In the genomic region with DNA sequence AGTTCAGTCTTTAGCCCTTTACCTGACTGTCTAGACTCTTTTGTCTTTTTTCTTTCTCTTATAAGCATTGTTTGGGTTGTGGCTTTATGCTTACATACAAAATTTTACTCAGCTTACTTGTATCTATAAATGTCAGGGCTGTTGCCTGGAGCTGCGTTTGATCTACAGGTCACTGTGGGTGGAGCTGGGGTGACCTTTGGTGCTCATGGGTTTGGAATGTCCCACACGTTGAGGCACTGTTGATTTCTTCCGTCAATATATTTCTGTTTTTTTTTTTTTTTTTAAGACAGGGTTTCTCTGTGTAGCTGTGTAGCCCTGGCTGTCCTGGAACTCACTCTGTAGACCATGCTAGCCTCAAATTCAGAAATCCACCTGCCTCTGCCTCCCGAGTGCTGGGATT, we compare ENCODE assay signal across 15 mouse cellular contexts. TPM values are rescaled to one million over a fixed set of nuclear protein-coding genes. Genes with fewer than 3 reads are reported as not detected.
DNase-seq lines count a peak whose midpoint lies in the region.
"Had no signal": no experiment of that assay in that cellular context is flagged by ENCODE, and none has a peak within 500 bp of the region (broad histone marks: within the 10 kb centered on the region; RNA-seq: fewer than 3 reads in every experiment).

No protein-coding gene starts in this region.

- peak; percentile 77 for DNase-seq in adrenal gland, adult (ENCODE audit: inconsistent age in 2 of 2, low spot score in 1 of 2)
- no peak for DNase-seq in adrenal gland, postnatal 4 days (ENCODE audit: low spot score in 2 of 2)
- peak; percentile 21 for DNase-seq in adrenal gland, postnatal 10 days
- no peak for DNase-seq in adrenal gland, adult 8-10 months
- DNase-seq in 3T3-L1 (ENCODE audit: low read depth, low spot score) = peak; percentile 35
- DNase-seq in adrenal gland, postnatal 36 days = peak; percentile 61 to 68
- DNase-seq in gastrocnemius, postnatal 25 days = no peak
- DNase-seq: cerebellum, adult 11 months; cerebellum, adult 18-20 months; cerebellum, adult 8-10 months; cerebellum, adult 9-11 months; cerebellum, postnatal 14 days; cerebellum, postnatal 36 days; embryo, embryonic 11 days had no signal

RNA-seq across cellular contexts. Expression of gene Tmem121, which starts 4.7 kb away (rescaled TPM):
- 1 to 10 TPM; 4.8 to 7.3 TPM for total RNA-seq in adrenal gland, postnatal 4 days (2021)
- 1 to 10 TPM; 3.0 to 3.1 TPM for total RNA-seq in adrenal gland, postnatal 10 days (2021)
- total RNA-seq in adrenal gland, adult 8-10 months (2022) = 10 to 100 TPM in 2 of 4 experiments, 1 to 10 TPM in 2; 5.1 to 13.1 (median 8.4) TPM
- 1 to 10 TPM; 4.5 to 7.4 TPM for total RNA-seq in adrenal gland, postnatal 36 days (2021)
- total RNA-seq in gastrocnemius, postnatal 25 days (2021) = under 1 TPM; 0.33 to 0.46 TPM
- total RNA-seq: common myeloid progenitor, adult 5-6 weeks had no signal

RNA-seq across cellular contexts. Expression of gene Tedc1, which starts 24.8 kb away (rescaled TPM):
- 10 to 100 TPM in 1 of 2 experiments, 1 to 10 TPM in 1; 7.1 to 10.3 TPM for total RNA-seq in adrenal gland, postnatal 4 days (2021)
- 1 to 10 TPM; 3.1 to 5.4 TPM for total RNA-seq in adrenal gland, postnatal 10 days (2021)
- 1 to 10 TPM in 3 of 4 experiments, under 1 TPM in 1; 0.87 to 1.8 (median 1.5) TPM for total RNA-seq in adrenal gland, adult 8-10 months (2022)
- 1 to 10 TPM; 1.7 TPM for total RNA-seq in adrenal gland, postnatal 36 days (2021)
- under 1 TPM; 0.46 to 0.54 TPM for total RNA-seq in gastrocnemius, postnatal 25 days (2021)

RNA-seq across cellular contexts. Expression of gene Crip1, which starts 34.9 kb away (rescaled TPM):
- total RNA-seq in adrenal gland, postnatal 4 days (2021) = 100 to 1,000 TPM; 129 to 134 TPM
- total RNA-seq in adrenal gland, postnatal 10 days (2021) = 100 to 1,000 TPM; 151 to 176 TPM
- total RNA-seq in adrenal gland, adult 8-10 months (2022) = 10 to 100 TPM; 55.3 to 90.7 (median 59.7) TPM
- total RNA-seq in adrenal gland, postnatal 36 days (2021) = 10 to 100 TPM; 44.1 to 71.1 TPM
- 100 to 1,000 TPM in 1 of 2 experiments, 10 to 100 TPM in 1; 90.0 to 150 TPM for total RNA-seq in gastrocnemius, postnatal 25 days (2021)

RNA-seq across cellular contexts. Expression of gene Crip2, which starts 41.0 kb away (rescaled TPM):
- total RNA-seq in adrenal gland, postnatal 4 days (2021) = 100 to 1,000 TPM; 109 to 110 TPM
- total RNA-seq in adrenal gland, postnatal 10 days (2021) = 100 to 1,000 TPM; 184 to 199 TPM
- total RNA-seq in adrenal gland, adult 8-10 months (2022) = 10 to 100 TPM; 46.7 to 65.5 (median 58.4) TPM
- total RNA-seq in adrenal gland, postnatal 36 days (2021) = 10 to 100 TPM; 51.8 to 52.5 TPM
- total RNA-seq in gastrocnemius, postnatal 25 days (2021) = 10 to 100 TPM; 39.5 to 52.5 TPM

Comparison
In these comparisons a context has a peak if more than half of its experiments do, and no peak if none do; other contexts are left out.
1. DNase-seq: peak in adrenal gland, adult (2 of 2), adrenal gland, postnatal 10 days (single experiment), 3T3-L1 (single experiment) and adrenal gland, postnatal 36 days (2 of 2); none in adrenal gland, postnatal 4 days (0 of 2), adrenal gland, adult 8-10 months (single experiment) and gastrocnemius, postnatal 25 days (single experiment).